Mouse (Mus musculus) forebrain, embryonic 12.5 days (tissue): ENCODE results near the gene Atg4d. TPM values are rescaled to one million over a fixed set of nuclear protein-coding genes. Genes with fewer than 3 reads are reported as not detected.
"Not testable (repeated sequence)": the region's sequence is repeated elsewhere in the genome, so short reads cannot be mapped to it uniquely, and the experiment has no call there.

Experiments
- ATAC-seq: fragments of 200-750 bp; cut with Nextera tagmentation; 2 replicates; pipeline ENCODE4 v1.8.0; 2017; ENCODE audit warnings: moderate TSS enrichment; ENCODE audit not compliant: low FRiP score
- H3K27ac ChIP-seq: fragments of 300-500 bp; sonication (generic); 2 replicates; pipeline ENCODE4 v1.5.1; 2016; ENCODE audit warnings: mild to moderate bottlenecking
- H3K27me3 ChIP-seq: fragments of 300-500 bp; sonication (generic); 2 replicates; pipeline ENCODE4 v1.6.1; 2016; ENCODE audit warnings: mild to moderate bottlenecking
- H3K36me3 ChIP-seq: fragments of 300-500 bp; sonication (generic); replicated peaks from 2 replicates; pipeline ENCODE4 v1.6.1; 2016; ENCODE audit warnings: mild to moderate bottlenecking
- H3K4me1 ChIP-seq: fragments of 300-500 bp; sonication (generic); 2 replicates; pipeline ENCODE4 v1.6.1; 2016
- H3K4me2 ChIP-seq: fragments of 300-500 bp; sonication (generic); 2 replicates; pipeline ENCODE4 v1.6.1; 2016; ENCODE audit warnings: mild to moderate bottlenecking, moderate library complexity
- H3K4me3 ChIP-seq: fragments of 300-500 bp; sonication (generic); replicated peaks from 2 replicates; pipeline ENCODE4 v1.5.1; 2016; ENCODE audit warnings: mild to moderate bottlenecking
- H3K9ac ChIP-seq: fragments of 300-500 bp; sonication (generic); 2 replicates; pipeline ENCODE4 v1.6.1; 2016; ENCODE audit warnings: mild to moderate bottlenecking
- H3K9me3 ChIP-seq: fragments of 300-500 bp; sonication (generic); 2 replicates; pipeline ENCODE4 v1.6.1; 2016
- WGBS: fragments of 180-500 bp; shearing (Covaris S2); methylation state at CpG from one replicate; pipeline ENCODE4 v1.1.7; 2016; 5-methylcytosine and 5-hydroxymethylcytosine counted together
- polyA plus RNA-seq: library from polyadenylated mRNA; unstranded; fragments of >200 nt; fragmentation: Nextera tagmentation; extraction: Ambion mirVana; gene quantifications from 2 replicates; pipeline ENCODE4 v1.2.1, GENCODE M21; 2016

Gene Atg4d
- polyA plus RNA-seq, 1 experiment from 2014 or later: 47.4 TPM

- Histone ChIP-seq H3K9ac (no peak overlapping the region), H3K9me3 (no peaks in the 10 kb centered on the region), H3K4me2 (no peak overlapping the region), H3K27me3 (no peaks in the 10 kb centered on the region), H3K4me1 (no peaks in the 10 kb centered on the region), H3K4me3 (no peak overlapping the region), H3K36me3 (peaks cover 88% of the 10 kb centered on the region), H3K27ac (no peak overlapping the region)
- WGBS: 95% methylated on average over 5 of the region's 5 CpGs
- no peak for ATAC-seq
These were observed 12.7 kb downstream of the Atg4d start for GRCm38 (mm10) chr9:21277776-21278175.

GRCm38 (mm10) chr9:21283591-21283990 lies 18.5 kb downstream of the Atg4d start:
- no peak for ATAC-seq
- Histone ChIP-seq H3K9me3 (no peaks in the 10 kb centered on the region), H3K9ac (no peak overlapping the region), H3K4me1 (peaks cover 17% of the 10 kb centered on the region), H3K4me2 (no peak overlapping the region), H3K4me3 (no peak overlapping the region), H3K36me3 (peaks cover 58% of the 10 kb centered on the region), H3K27ac (no peak overlapping the region), H3K27me3 (no peaks in the 10 kb centered on the region)
- WGBS: 94% methylated on average over 5 of the region's 5 CpGs

GRCm38 (mm10) chr9:21283994-21284393 lies 18.9 kb downstream of the Atg4d start:
- Histone ChIP-seq H3K9ac (no peak overlapping the region), H3K9me3 (no peaks in the 10 kb centered on the region), H3K4me1 (peaks cover 21% of the 10 kb centered on the region), H3K4me3 (no peak overlapping the region), H3K27me3 (no peaks in the 10 kb centered on the region), H3K27ac (no peak overlapping the region), H3K4me2 (no peak overlapping the region), H3K36me3 (peaks cover 56% of the 10 kb centered on the region)
- WGBS: 90% methylated on average over 3 of the region's 3 CpGs
- ATAC-seq: no peak

GRCm38 (mm10) chr9:21286753-21287152 lies 21.7 kb downstream of the Atg4d start:
- Histone ChIP-seq H3K4me1 (peaks cover 36% of the 10 kb centered on the region), H3K9ac (peak overlapping the region; percentile 74), H3K4me2 (peak overlapping the region; percentile 81), H3K36me3 (peaks cover 29% of the 10 kb centered on the region), H3K9me3 (no peaks in the 10 kb centered on the region), H3K27me3 (no peaks in the 10 kb centered on the region), H3K4me3 (peak overlapping the region; percentile 60), H3K27ac (no peak overlapping the region)
- no peak for ATAC-seq
- 74% methylated on average over 3 of the region's 3 CpGs for WGBS

- Histone ChIP-seq H3K27ac (peak within 1 kb of the TSS; percentile 78), H3K4me2 (peak within 1 kb of the TSS; percentile 81), H3K36me3 (peaks cover 25% of the 10 kb centered on the region), H3K9me3 (no peaks in the 10 kb centered on the region), H3K4me1 (peaks cover 36% of the 10 kb centered on the region), H3K4me3 (peak within 1 kb of the TSS; percentile 60), H3K27me3 (no peaks in the 10 kb centered on the region), H3K9ac (peak within 1 kb of the TSS; percentile 74)
- WGBS: 1% methylated on average over 59 of the region's 59 CpGs
- ATAC-seq: peak; percentile 74
These were observed 22.7 kb downstream of the Atg4d start, which contains the start of gene Kri1 for GRCm38 (mm10) chr9:21287571-21288402. Kri1 (minus strand) TSS chr9:21287969.

- no peaks in the 10 kb centered on the region for H3K27me3 ChIP-seq
- peaks cover 21% of the 10 kb centered on the region for H3K36me3 ChIP-seq
- ATAC-seq: no peak
- H3K4me3 ChIP-seq: peak overlapping the region; percentile 60
- peak overlapping the region; percentile 74; the same call in 1 of the 2 replicates for H3K9ac ChIP-seq
- WGBS: 78% methylated on average over 13 of the region's 13 CpGs
- no peaks in the 10 kb centered on the region for H3K9me3 ChIP-seq
- H3K4me2 ChIP-seq: peak overlapping the region; percentile 81
- H3K27ac ChIP-seq: peak overlapping the region; percentile 78; the same call in 1 of the 2 replicates
- H3K4me1 ChIP-seq: peaks cover 36% of the 10 kb centered on the region
These were observed 23.6 kb downstream of the Atg4d start for GRCm38 (mm10) chr9:21288404-21289336.

- H3K4me2 ChIP-seq: peak overlapping the region; percentile 81
- peaks cover 36% of the 10 kb centered on the region for H3K4me1 ChIP-seq
- 0 out of 2 replicates have a peak overlapping the region, but pooled peaks have one; percentile 80 for H3K9ac ChIP-seq
- peak overlapping the region; percentile 79 for H3K4me3 ChIP-seq
- no peaks in the 10 kb centered on the region for H3K27me3 ChIP-seq
- 92% methylated on average over 2 of the region's 2 CpGs for WGBS
- no peaks in the 10 kb centered on the region for H3K9me3 ChIP-seq
- peaks cover 15% of the 10 kb centered on the region for H3K36me3 ChIP-seq
- no peak for ATAC-seq
- H3K27ac ChIP-seq: no peak overlapping the region
These were observed 24.2 kb downstream of the Atg4d start for GRCm38 (mm10) chr9:21289337-21289671.

- Histone ChIP-seq H3K4me2 (peak overlapping the region; percentile 81), H3K4me3 (peak overlapping the region; percentile 79)
These were observed 25.5 kb downstream of the Atg4d start for GRCm38 (mm10) chr9:21290589-21290988.

GRCm38 (mm10) chr9:21291022-21291787 lies 26.1 kb downstream of the Atg4d start, which contains the start of gene Cdkn2d:
Cdkn2d (minus strand) TSS chr9:21291407.
- H3K4me1 ChIP-seq: peaks cover 35% of the 10 kb centered on the region
- H3K36me3 ChIP-seq: no peaks in the 10 kb centered on the region
- no peaks in the 10 kb centered on the region for H3K27me3 ChIP-seq
- H3K4me3 ChIP-seq: peak within 1 kb of the TSS; percentile 79
- H3K27ac ChIP-seq: peak within 1 kb of the TSS; percentile 91
- ATAC-seq: peak; percentile 96
- peak within 1 kb of the TSS; percentile 81 for H3K4me2 ChIP-seq
- no peaks in the 10 kb centered on the region for H3K9me3 ChIP-seq
- WGBS: under 1% methylated on average over 50 of the region's 51 CpGs
- peak within 1 kb of the TSS; percentile 80 for H3K9ac ChIP-seq

More at GRCm38 (mm10) chr9:21290589-21290988, 25.5 kb downstream of the Atg4d start:
- 0 out of 2 replicates have a peak, but pooled peaks cover 3% of the 10 kb centered on the region for H3K36me3 ChIP-seq
- WGBS: under 1% methylated on average over 20 of the region's 20 CpGs
- peaks cover 36% of the 10 kb centered on the region for H3K4me1 ChIP-seq
- H3K9me3 ChIP-seq: no peaks in the 10 kb centered on the region
- H3K27me3 ChIP-seq: no peaks in the 10 kb centered on the region
- H3K9ac ChIP-seq: peak overlapping the region; percentile 80
- H3K27ac ChIP-seq: peak overlapping the region; percentile 87
- peak; percentile 0; the same call in 1 of the 2 replicates for ATAC-seq

- not testable (repeated sequence) for H3K9me3 ChIP-seq
- H3K9ac ChIP-seq: peak overlapping the region; percentile 47; the same call in 1 of the 2 replicates
These were observed 26.8 kb downstream of the Atg4d start for GRCm38 (mm10) chr9:21291868-21292267.

GRCm38 (mm10) chr9:21292271-21292670 lies 27.2 kb downstream of the Atg4d start:
- H3K4me1 ChIP-seq: peaks cover 25% of the 10 kb centered on the region
- no peaks in the 10 kb centered on the region for H3K36me3 ChIP-seq
- ATAC-seq: no peak
- no peak overlapping the region for H3K4me3 ChIP-seq
- H3K4me2 ChIP-seq: peak overlapping the region; percentile 51; the same call in 1 of the 2 replicates
- H3K9me3 ChIP-seq: no peaks in the 10 kb centered on the region
- no peak overlapping the region for H3K9ac ChIP-seq
- 94% methylated on average over 3 of the region's 3 CpGs for WGBS
- H3K27me3 ChIP-seq: no peaks in the 10 kb centered on the region
- H3K27ac ChIP-seq: no peak overlapping the region

More at GRCm38 (mm10) chr9:21291868-21292267, 26.8 kb downstream of the Atg4d start:
- ATAC-seq, H3K36me3 ChIP-seq, H3K27me3 ChIP-seq: not testable (repeated sequence)
- WGBS: 18% methylated on average over 7 of the region's 7 CpGs
- H3K4me2 ChIP-seq: peak overlapping the region; percentile 51
- H3K4me1 ChIP-seq: peaks cover 29% of the 10 kb centered on the region
- peak overlapping the region; percentile 79 for H3K4me3 ChIP-seq
- H3K27ac ChIP-seq: peak overlapping the region; percentile 91
